Mouse (Mus musculus) B cell, adult 2 months (primary cell): ENCODE data around the gene Tcea2.

Experiments
- DNase-seq, 2 experiments: peaks; one replicate each; pipeline ENCODE4 v3.0.0; 2022

Tcea2 gene

GRCm38 (mm10) chr2:181716991-181717390 lies 36.9 kb downstream of the Tcea2 start:
- DNase-seq = no peak

DNA sequence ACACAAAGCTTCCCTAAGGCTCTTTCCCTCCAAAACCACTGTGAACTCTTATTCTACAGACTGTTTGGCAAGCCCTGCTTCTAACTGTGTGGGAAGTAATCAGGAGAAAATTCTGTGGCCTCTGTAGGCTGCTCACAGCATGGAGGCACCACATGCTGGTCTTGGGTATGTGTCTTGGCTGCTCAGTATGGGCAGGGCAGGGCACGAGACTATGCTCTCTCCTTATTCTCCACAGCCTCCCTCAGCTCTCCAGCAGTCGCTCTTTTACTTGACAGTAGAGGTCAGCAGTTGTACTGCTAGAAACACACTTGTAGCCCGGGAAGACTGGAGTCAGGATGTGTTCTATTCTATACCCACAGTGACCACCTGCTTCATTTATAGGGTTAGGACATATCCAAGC lies 40.0 kb downstream of the Tcea2 start:
- DNase-seq = no peak

- no peak for DNase-seq
Measured at GRCm38 (mm10) chr2:181721200-181721599, 41.1 kb downstream of the Tcea2 start.

- DNase-seq = no peak
Measured at GRCm38 (mm10) chr2:181722213-181722612, 42.1 kb downstream of the Tcea2 start.

- no peak for DNase-seq
Measured at GRCm38 (mm10) chr2:181727659-181728262, 47.7 kb downstream of the Tcea2 start.

- no peak for DNase-seq
Measured at GRCm38 (mm10) chr2:181730051-181730450, 49.9 kb downstream of the Tcea2 start.
